Mouse (Mus musculus): ENCODE measurements around the gene Cmc1.

DNA sequence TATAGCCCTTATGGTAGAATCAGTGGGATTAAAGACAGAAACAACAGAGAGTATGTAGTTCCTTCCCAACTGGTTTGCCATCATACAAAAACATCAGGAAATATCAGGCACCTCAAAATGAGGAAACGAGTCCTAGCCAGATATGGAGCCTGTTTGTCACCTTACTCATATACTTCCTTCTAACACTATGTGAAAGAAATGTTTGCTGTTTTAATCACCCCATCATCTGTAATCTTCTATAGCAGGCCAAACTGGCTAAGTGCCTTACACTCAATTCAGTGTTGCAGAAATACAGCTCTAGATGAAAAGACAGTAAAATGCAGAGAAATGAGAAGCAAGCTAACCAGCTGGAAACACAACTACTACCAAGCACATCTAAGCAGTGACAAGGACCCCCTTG lies 119.7 kb downstream of the Cmc1 start:
- TF ChIP-seq CTCF (IDR thresholded peaks at IDR 0.05; ENCODE audit: extremely low read depth, insufficient read depth, insufficient read length, insufficient replicate concordance) (no peak), POLR2A (IDR thresholded peaks at IDR 0.05; ENCODE audit: low read depth, low read length) (no peak)

Data from spleen, adult 2 months (tissue).